Mouse (Mus musculus) heart, postnatal 0 days (tissue): ENCODE data around the gene Mmp15.

Experiments
- CTCF ChIP-seq: IDR thresholded peaks from 2 replicates; pipeline ENCODE4 v1.5.1; 2016; ENCODE audit warnings: antibody characterized with exemption, control low read depth, low read depth
- EP300 ChIP-seq: IDR thresholded peaks from 2 replicates; pipeline ENCODE4 v1.6.1; 2016; ENCODE audit warnings: antibody characterized with exemption, low read depth

DNA sequence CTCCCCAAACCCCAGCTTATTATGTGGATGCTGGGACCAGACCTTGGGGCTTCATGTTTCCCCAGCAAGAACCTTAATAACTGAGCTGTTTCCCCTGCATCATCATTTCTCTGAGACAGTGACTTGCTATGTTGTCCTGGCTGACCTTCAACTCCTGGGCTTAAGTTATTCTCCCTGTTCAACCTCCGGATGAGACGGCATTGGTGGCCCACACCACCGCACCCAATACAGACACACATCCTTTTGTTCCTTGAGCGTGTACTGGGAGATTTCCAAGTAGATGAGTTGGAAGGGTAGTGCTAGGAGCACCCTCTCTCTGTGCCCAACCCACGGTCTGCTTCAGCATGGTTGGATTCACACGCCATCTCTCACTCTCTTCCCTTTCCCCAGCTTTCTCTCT is 38.2 kb upstream of the Mmp15 start:
- TF ChIP-seq EP300 (no peak), CTCF (no peak)
